Mouse (Mus musculus) stomach, embryonic 16.5 days (tissue): ENCODE results near the gene Siah1b. TPM values are rescaled to one million over a fixed set of nuclear protein-coding genes. Genes with fewer than 3 reads are reported as not detected.

ENCODE experiments used
- ATAC-seq: fragments of 200-750 bp; cut with Nextera tagmentation; 2 replicates; pipeline ENCODE4 v1.8.0; 2017; ENCODE audit warnings: moderate number of reproducible peaks, moderate TSS enrichment; ENCODE audit not compliant: insufficient read depth, low FRiP score
- H3K27ac ChIP-seq: fragments of 300-500 bp; sonication (generic); 2 replicates; pipeline ENCODE4 v1.5.1; 2014; ENCODE audit warnings: low read length
- H3K27me3 ChIP-seq: fragments of 300-500 bp; sonication (generic); 2 replicates; pipeline ENCODE4 v1.6.1; 2014; ENCODE audit warnings: low read length, control low read depth, mixed read lengths; ENCODE audit not compliant: control insufficient read depth, insufficient read depth
- H3K36me3 ChIP-seq: fragments of 300-500 bp; sonication (generic); 2 replicates; pipeline ENCODE4 v1.6.1; 2014; ENCODE audit warnings: low read length; ENCODE audit not compliant: control insufficient read depth, insufficient read depth
- H3K4me1 ChIP-seq: fragments of 300-500 bp; sonication (generic); 2 replicates; pipeline ENCODE4 v1.6.1; 2014; ENCODE audit warnings: low read length, control low read depth, mixed read lengths; ENCODE audit not compliant: control insufficient read depth, insufficient read depth
- H3K4me2 ChIP-seq: fragments of 300-500 bp; sonication (generic); 2 replicates; pipeline ENCODE4 v1.6.1; 2014; ENCODE audit warnings: low read depth, low read length, mixed read lengths
- H3K4me3 ChIP-seq: fragments of 300-500 bp; sonication (generic); replicated peaks from 2 replicates; pipeline ENCODE4 v1.5.1; 2014; ENCODE audit warnings: mild to moderate bottlenecking, low read length
- H3K9ac ChIP-seq: fragments of 300-500 bp; sonication (generic); 2 replicates; pipeline ENCODE4 v1.6.1; 2014; ENCODE audit warnings: low read length
- H3K9me3 ChIP-seq: fragments of 300-500 bp; sonication (generic); replicated peaks from 2 replicates; pipeline ENCODE4 v1.6.1; 2016; ENCODE audit warnings: low read length, control low read depth; ENCODE audit not compliant: control insufficient read depth
- WGBS: fragments of 180-500 bp; shearing (Covaris S2); extraction: QIAGEN DNeasy Blood & Tissue Kit; methylation state at CpG from one replicate; pipeline ENCODE4 v1.1.7; 2014; 5-methylcytosine and 5-hydroxymethylcytosine counted together
- polyA plus RNA-seq: library from polyadenylated mRNA; unstranded; fragments of >200 nt; fragmentation: Nextera tagmentation; extraction: Ambion mirVana; gene quantifications from 2 replicates; pipeline ENCODE4 v1.2.1, GENCODE M21; 2015

Siah1b gene
- polyA plus RNA-seq, 1 experiment from 2014 or later, result 19.0 TPM

GRCm38 (mm10) chrX:164046736-164047135, 29.6 kb downstream of the Siah1b start:
- H3K9ac ChIP-seq, result no peak overlapping the region
- H3K36me3 ChIP-seq, result no peaks in the 10 kb centered on the region
- ATAC-seq, result no peak
- no peaks in the 10 kb centered on the region for H3K4me1 ChIP-seq
- no peak overlapping the region for H3K4me3 ChIP-seq
- H3K4me2 ChIP-seq, result no peak overlapping the region
- peaks cover 3% of the 10 kb centered on the region; the same call in 1 of the 2 replicates for H3K27me3 ChIP-seq
- H3K9me3 ChIP-seq, result no peaks in the 10 kb centered on the region
- 64% methylated on average over 2 of the region's 2 CpGs for WGBS
- H3K27ac ChIP-seq, result no peak overlapping the region

GRCm38 (mm10) chrX:164042069-164042468, 34.2 kb downstream of the Siah1b start:
- no peaks in the 10 kb centered on the region for H3K36me3 ChIP-seq
- H3K27me3 ChIP-seq, result peaks cover 3% of the 10 kb centered on the region; the same call in 1 of the 2 replicates
- H3K27ac ChIP-seq, result no peak overlapping the region
- ATAC-seq, result no peak
- H3K4me1 ChIP-seq, result no peaks in the 10 kb centered on the region
- H3K9me3 ChIP-seq, result no peaks in the 10 kb centered on the region
- no peak overlapping the region for H3K4me3 ChIP-seq
- H3K9ac ChIP-seq, result no peak overlapping the region
- H3K4me2 ChIP-seq, result no peak overlapping the region
- WGBS, result 62% methylated on average over 13 of the region's 13 CpGs

GRCm38 (mm10) chrX:164038882-164039281, 37.4 kb downstream of the Siah1b start:
- Histone ChIP-seq H3K4me3 (no peak overlapping the region), H3K27ac (no peak overlapping the region), H3K9me3 (no peaks in the 10 kb centered on the region), H3K27me3 (peaks cover 3% of the 10 kb centered on the region; the same call in 1 of the 2 replicates), H3K36me3 (no peaks in the 10 kb centered on the region), H3K4me1 (no peaks in the 10 kb centered on the region), H3K9ac (no peak overlapping the region), H3K4me2 (no peak overlapping the region)
- WGBS, result 54% methylated on average over 2 of the region's 2 CpGs
- no peak for ATAC-seq

GRCm38 (mm10) chrX:164035931-164036330, 40.4 kb downstream of the Siah1b start:
- Histone ChIP-seq H3K36me3 (no peaks in the 10 kb centered on the region), H3K4me3 (no peak overlapping the region), H3K9me3 (no peaks in the 10 kb centered on the region), H3K4me1 (no peaks in the 10 kb centered on the region), H3K4me2 (no peak overlapping the region), H3K27ac (no peak overlapping the region), H3K27me3 (no peaks in the 10 kb centered on the region; the same call in 1 of the 2 replicates), H3K9ac (no peak overlapping the region)
- 85% methylated on average over 7 of the region's 7 CpGs for WGBS
- ATAC-seq, result no peak

GRCm38 (mm10) chrX:164035401-164035800, 40.9 kb downstream of the Siah1b start:
- Histone ChIP-seq H3K27me3 (no peaks in the 10 kb centered on the region; the same call in 1 of the 2 replicates), H3K4me2 (no peak overlapping the region), H3K4me1 (no peaks in the 10 kb centered on the region), H3K4me3 (no peak overlapping the region), H3K9me3 (no peaks in the 10 kb centered on the region), H3K36me3 (no peaks in the 10 kb centered on the region), H3K9ac (no peak overlapping the region), H3K27ac (no peak overlapping the region)
- no peak for ATAC-seq
- 91% methylated on average over 2 of the region's 2 CpGs for WGBS

GRCm38 (mm10) chrX:164032526-164032925, 43.8 kb downstream of the Siah1b start:
- H3K36me3 ChIP-seq, result no peaks in the 10 kb centered on the region
- H3K9ac ChIP-seq, result no peak overlapping the region
- no peak overlapping the region for H3K4me2 ChIP-seq
- H3K27ac ChIP-seq, result no peak overlapping the region
- H3K27me3 ChIP-seq, result no peaks in the 10 kb centered on the region; the same call in 1 of the 2 replicates
- H3K4me1 ChIP-seq, result no peaks in the 10 kb centered on the region
- no peak overlapping the region for H3K4me3 ChIP-seq
- no peaks in the 10 kb centered on the region for H3K9me3 ChIP-seq
- ATAC-seq, result no peak
- WGBS, result 84% methylated on average over 7 of the region's 7 CpGs

- no peaks in the 10 kb centered on the region for H3K36me3 ChIP-seq
- ATAC-seq, result peak; percentile 99
- peak within 1 kb of the TSS; percentile 48 for H3K4me3 ChIP-seq
- no peak within 1 kb of the TSS; the same call in 1 of the 2 replicates for H3K9ac ChIP-seq
- WGBS, result 7% methylated on average over 22 of the region's 22 CpGs
- no peak within 1 kb of the TSS for H3K27ac ChIP-seq
- no peaks in the 10 kb centered on the region; the same call in 1 of the 2 replicates for H3K27me3 ChIP-seq
- no peaks in the 10 kb centered on the region for H3K9me3 ChIP-seq
- no peaks in the 10 kb centered on the region for H3K4me1 ChIP-seq
- peak within 1 kb of the TSS; percentile 58 for H3K4me2 ChIP-seq
These were observed 48.5 kb downstream of the Siah1b start, which contains the start of gene Car5b for GRCm38 (mm10) chrX:164027607-164028289. Gene Car5b, minus strand, starts transcription at chrX:164027997.

Other genes starting within 250 kb of the Siah1b start
- 23.3 and 24.1 TPM in 2 replicates for gene Ap1s2, start 167.5 kb downstream of the Siah1b start, polyA plus RNA-seq
- 42.8 and 49.3 TPM in 2 replicates for gene Zrsr2, start 117.8 kb downstream of the Siah1b start, polyA plus RNA-seq
- 3.0 TPM in 2 replicates for gene Car5b, start 48.5 kb downstream of the Siah1b start, polyA plus RNA-seq
- 5.8 and 7.2 TPM in 2 replicates for gene Cltrn, start 12.3 kb upstream of the Siah1b start, polyA plus RNA-seq
- 16.1 and 18.6 TPM in 2 replicates for gene Ace2, start 62.8 kb upstream of the Siah1b start, polyA plus RNA-seq
- 0.70 and 0.89 TPM in 2 replicates for gene Bmx, start 181.7 kb upstream of the Siah1b start, polyA plus RNA-seq
- 10.5 and 10.9 TPM in 2 replicates for gene Pir, start 192.9 kb upstream of the Siah1b start, polyA plus RNA-seq